Mouse (Mus musculus): ENCODE measurements at regions not wholly inside any gene's neighbourhood (a gene's known extent, or its start where the extent isn't known, plus 50 kb on each side); places are given as distances from the start of the nearest gene placed in this dataset.

GRCm38 (mm10) chr12:35863141-35863540 lies 62.3 kb upstream of the Agr3 start:
- DNase-seq (ENCODE audit: low spot score in 2 of 2), result no peak

- DNase-seq (ENCODE audit: low spot score in 2 of 2), result peak; percentile 63 to 71
Measured at GRCm38 (mm10) chr12:35853159-35853558, 72.3 kb upstream of the Agr3 start.

- DNase-seq (ENCODE audit: low spot score in 2 of 2), result peak in 1 of 2 experiments; percentile 44
Measured at GRCm38 (mm10) chr12:35846905-35847610, 78.4 kb upstream of the Agr3 start.

GRCm38 (mm10) chr12:35836946-35837345 lies 88.5 kb upstream of the Agr3 start:
- DNase-seq (ENCODE audit: low spot score in 2 of 2), result no peak

GRCm38 (mm10) chr12:35833285-35833684 lies 92.1 kb upstream of the Agr3 start:
- DNase-seq (ENCODE audit: low spot score in 2 of 2), result no peak

- DNase-seq (ENCODE audit: low spot score in 2 of 2), result no peak
Measured at GRCm38 (mm10) chr12:35831922-35832512, 93.4 kb upstream of the Agr3 start.

- peak in 1 of 2 experiments; percentile 45 for DNase-seq (ENCODE audit: low spot score in 2 of 2)
Measured at GRCm38 (mm10) chr12:35831268-35831667, 94.2 kb upstream of the Agr3 start.

GRCm38 (mm10) chr12:35827797-35828196 lies 97.6 kb upstream of the Agr3 start:
- no peak for DNase-seq (ENCODE audit: low spot score in 2 of 2)

GRCm38 (mm10) chr12:35826990-35827389 lies 98.4 kb upstream of the Agr3 start:
- DNase-seq (ENCODE audit: low spot score in 2 of 2), result no peak

- DNase-seq (ENCODE audit: low spot score in 2 of 2), result no peak
Measured at GRCm38 (mm10) chr12:35824587-35824987, 100.8 kb upstream of the Agr3 start.

GRCm38 (mm10) chr12:35799261-35799660 lies 126.2 kb upstream of the Agr3 start:
- no peak for DNase-seq (ENCODE audit: low spot score in 2 of 2)

- DNase-seq (ENCODE audit: low spot score in 2 of 2), result no peak
Measured at GRCm38 (mm10) chr12:35775396-35775795, 150.0 kb upstream of the Agr3 start.

- DNase-seq (ENCODE audit: low spot score in 2 of 2), result no peak
Measured at GRCm38 (mm10) chr12:35770387-35771024, 154.9 kb upstream of the Agr3 start.

- no peak for DNase-seq (ENCODE audit: low spot score in 2 of 2)
Measured at GRCm38 (mm10) chr12:35758916-35759315, 166.5 kb upstream of the Agr3 start.

- no peak for DNase-seq (ENCODE audit: low spot score in 2 of 2)
Measured at GRCm38 (mm10) chr12:35755159-35755558, 170.3 kb upstream of the Agr3 start.

GRCm38 (mm10) chr12:35747997-35748396 lies 177.4 kb upstream of the Agr3 start:
- DNase-seq (ENCODE audit: low spot score in 2 of 2), result no peak

GRCm38 (mm10) chr12:35746691-35747299 lies 178.6 kb upstream of the Agr3 start:
- no peak for DNase-seq (ENCODE audit: low spot score in 2 of 2)

GRCm38 (mm10) chr12:35742729-35743128 lies 182.7 kb upstream of the Agr3 start:
- DNase-seq (ENCODE audit: low spot score in 2 of 2), result peak in 1 of 2 experiments; percentile 26

- no peak for DNase-seq (ENCODE audit: low spot score in 2 of 2)
Measured at GRCm38 (mm10) chr12:35736427-35736826, 189.0 kb upstream of the Agr3 start.

GRCm38 (mm10) chr12:35735002-35735401 lies 190.4 kb upstream of the Agr3 start:
- no peak for DNase-seq (ENCODE audit: low spot score in 2 of 2)

- no peak for DNase-seq (ENCODE audit: low spot score in 2 of 2)
Measured at GRCm38 (mm10) chr12:35734371-35734770, 191.0 kb upstream of the Agr3 start.

GRCm38 (mm10) chr12:35733580-35733979 lies 191.8 kb upstream of the Agr3 start:
- DNase-seq (ENCODE audit: low spot score in 2 of 2), result no peak

All from layer of hippocampus, adult 18-20 months (tissue).